Mouse (Mus musculus): ENCODE data around the gene Adgrb3. TPM values are rescaled to one million over a fixed set of nuclear protein-coding genes. Genes with fewer than 3 reads are reported as not detected.

The Adgrb3 gene
- total RNA-seq, 2 experiments from 2014 or later = 8.2 to 8.9 TPM

DNA sequence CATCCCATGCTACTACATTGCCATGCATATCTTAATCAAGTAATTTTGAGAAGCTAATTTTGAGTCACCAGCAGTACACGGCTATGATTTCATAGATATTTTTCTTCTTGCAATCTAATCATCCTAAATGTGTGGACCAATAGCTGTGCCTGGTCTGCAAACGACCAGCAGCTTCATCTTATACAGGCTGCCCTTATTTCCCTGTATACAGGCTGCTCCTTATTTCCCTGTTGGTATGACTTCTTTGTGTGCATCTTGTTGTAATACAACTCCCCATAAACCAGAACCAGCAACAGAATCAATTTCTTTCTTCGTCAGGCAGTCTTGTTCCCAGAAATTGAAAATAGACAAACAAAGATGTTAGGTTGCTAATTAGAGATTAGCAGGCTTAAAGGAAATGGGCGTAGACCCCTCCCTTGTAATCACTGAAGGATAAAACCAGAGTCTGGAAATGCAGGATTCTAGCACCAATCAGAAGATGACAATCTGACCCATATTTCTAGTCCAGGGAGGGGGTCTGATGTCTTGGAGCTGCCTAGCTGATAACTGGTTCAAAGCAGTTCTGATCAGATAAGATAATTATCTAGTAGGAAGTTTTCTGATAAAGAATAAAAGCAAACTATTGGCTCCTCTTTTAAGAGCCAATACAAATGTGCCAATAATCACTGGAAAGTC is 697.2 kb downstream of the Adgrb3 start:
- DNase-seq (ENCODE audit: low spot score in 2 of 2) = no peak

DNA sequence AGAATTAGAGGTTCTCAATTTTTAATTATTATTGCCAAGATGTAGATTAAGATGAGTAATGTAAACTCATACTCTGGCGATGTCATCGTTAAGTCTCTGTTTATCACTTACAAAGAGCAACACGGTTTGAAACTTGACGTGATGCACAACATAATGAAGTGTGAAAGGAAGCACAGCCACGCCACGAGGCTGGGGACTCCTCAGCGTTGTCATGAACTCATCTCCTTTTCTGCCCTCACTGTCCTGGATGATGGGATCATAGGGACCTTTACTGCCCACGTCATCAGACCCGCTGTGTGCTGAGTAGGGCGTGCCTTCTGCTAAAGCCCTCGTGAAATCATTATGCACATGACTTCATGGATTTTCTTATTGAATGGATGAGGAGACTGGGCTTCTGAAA is 714.0 kb downstream of the Adgrb3 start:
- no peak for DNase-seq (ENCODE audit: low spot score in 2 of 2)

- DNase-seq (ENCODE audit: low spot score in 2 of 2) = no peak
Measured at GRCm38 (mm10) chr1:25107500-25108101, 721.9 kb downstream of the Adgrb3 start.

- DNase-seq (ENCODE audit: low spot score in 2 of 2) = no peak
Measured at GRCm38 (mm10) chr1:25106679-25107078, 722.8 kb downstream of the Adgrb3 start.

DNA sequence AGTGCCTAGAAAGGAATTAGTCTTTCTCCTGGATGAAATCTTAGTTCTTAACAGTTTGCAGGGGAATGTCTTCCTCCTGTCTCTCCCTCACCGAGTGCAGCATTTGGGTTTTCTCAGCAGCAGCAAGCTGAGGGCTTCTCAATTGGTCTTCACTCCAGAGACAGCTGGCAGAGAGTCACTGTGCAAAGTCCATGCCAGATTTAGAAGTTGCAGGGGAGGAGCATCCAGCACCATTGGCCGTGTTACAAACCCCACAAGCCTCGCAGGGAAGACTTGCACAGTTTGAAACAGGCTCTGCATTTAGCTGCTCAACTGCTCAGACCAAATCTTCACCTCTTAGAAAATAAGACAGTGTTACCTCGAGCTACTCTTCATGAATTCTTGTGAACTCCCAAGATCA is 724.1 kb downstream of the Adgrb3 start:
- DNase-seq (ENCODE audit: low spot score in 2 of 2) = no peak

DNA sequence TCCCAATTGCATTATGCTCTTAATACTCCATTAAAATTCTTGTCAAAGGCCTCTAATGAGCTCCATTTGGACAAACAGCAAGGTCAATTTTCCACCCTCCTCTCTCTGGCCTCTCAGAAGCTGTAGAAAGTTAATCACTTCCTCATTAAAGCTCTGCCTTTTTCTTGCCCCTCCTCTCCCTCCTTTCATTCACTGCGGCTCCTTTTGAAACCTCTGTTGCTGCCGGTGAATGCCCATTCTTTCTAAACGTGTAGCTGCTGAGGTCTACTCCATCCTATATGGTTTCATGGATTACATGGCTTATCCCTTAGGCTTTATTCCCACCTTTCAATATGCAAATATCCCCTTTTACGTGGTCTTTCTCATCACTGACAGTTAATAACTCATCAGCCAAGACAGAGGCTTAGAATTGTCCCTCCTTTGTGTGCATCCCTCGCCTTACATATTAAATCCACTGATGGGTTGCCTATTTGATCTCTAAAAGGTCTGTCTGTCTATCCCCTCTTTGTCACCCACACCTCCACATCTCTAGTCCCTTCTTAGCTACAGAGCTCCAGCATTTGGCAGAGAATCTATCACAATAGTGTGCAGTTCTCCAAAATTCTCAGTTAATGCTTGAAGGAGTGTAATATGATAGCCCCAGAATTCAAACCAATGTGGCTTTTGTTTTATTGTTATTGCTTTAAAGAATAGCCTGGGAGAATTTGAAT is 741.3 kb downstream of the Adgrb3 start:
- DNase-seq (ENCODE audit: low spot score in 2 of 2) = no peak

GRCm38 (mm10) chr1:25085616-25086372 is 743.7 kb downstream of the Adgrb3 start:
- no peak for DNase-seq (ENCODE audit: low spot score in 2 of 2)

- DNase-seq (ENCODE audit: low spot score in 2 of 2) = no peak
Measured at GRCm38 (mm10) chr1:25082377-25082776, 747.1 kb downstream of the Adgrb3 start.

- no peak for DNase-seq (ENCODE audit: low spot score in 2 of 2)
Measured at GRCm38 (mm10) chr1:25081265-25081849, 748.1 kb downstream of the Adgrb3 start.

DNA sequence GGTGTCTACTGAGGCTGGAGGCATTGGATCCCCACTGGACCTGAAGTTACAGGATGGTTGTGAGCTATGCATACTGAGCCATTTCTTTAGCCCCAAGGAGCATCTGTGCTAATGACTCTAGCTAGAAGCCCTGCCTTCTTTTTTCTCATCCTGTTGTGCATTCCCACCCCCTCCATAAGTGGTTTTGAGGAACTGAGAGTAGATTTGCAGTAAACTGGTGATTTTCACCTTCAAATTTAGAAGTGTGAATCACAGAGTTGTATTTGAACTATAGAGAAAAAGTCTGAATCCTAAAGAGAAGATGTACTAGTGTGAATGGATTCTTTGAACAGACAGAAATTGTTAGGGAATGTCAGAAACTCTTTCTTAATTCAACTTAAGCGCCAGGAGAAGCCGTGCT is 750.1 kb downstream of the Adgrb3 start:
- no peak for DNase-seq (ENCODE audit: low spot score in 2 of 2)

DNA sequence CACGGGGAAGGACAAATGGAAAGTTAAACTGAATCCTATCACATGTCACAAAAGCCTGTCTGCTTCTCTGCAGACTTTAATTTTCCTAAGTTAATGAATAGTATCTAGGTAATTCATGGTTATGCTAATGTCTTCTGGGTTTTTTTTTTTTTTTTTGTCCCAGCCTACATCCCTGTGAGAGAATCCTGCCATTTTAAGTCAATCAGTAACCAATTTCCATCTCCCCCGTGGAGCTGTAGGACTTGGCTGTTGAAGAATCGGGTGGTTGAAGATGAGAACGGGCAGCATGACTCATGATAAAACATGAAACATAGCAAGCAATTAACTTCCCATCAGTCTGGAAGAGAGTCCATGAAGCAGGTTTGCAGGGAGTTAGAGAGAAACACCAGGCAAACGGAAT is 753.6 kb downstream of the Adgrb3 start:
- no peak for DNase-seq (ENCODE audit: low spot score in 2 of 2)

GRCm38 (mm10) chr1:25063964-25064363 is 765.5 kb downstream of the Adgrb3 start:
- DNase-seq (ENCODE audit: low spot score in 2 of 2) = no peak

DNA sequence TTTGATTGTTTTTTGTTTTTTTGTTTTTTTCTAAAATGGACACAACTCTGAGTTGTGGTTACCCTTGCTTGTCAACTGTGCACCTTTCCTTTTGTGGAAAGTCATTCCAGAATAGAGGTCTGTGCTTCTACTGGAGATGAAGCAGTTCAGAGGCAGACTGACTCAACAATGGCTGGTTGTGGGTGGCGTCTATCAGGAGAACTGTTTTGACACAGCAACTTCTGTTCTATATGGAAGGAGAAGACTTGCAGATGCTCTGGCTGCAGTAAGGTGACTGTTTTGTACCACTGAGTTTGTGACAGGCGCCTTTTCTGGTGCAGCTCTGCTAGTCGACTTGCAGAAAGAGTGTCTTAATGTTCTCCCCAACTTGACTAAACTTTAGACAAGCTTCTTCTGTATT is 768.6 kb downstream of the Adgrb3 start:
- DNase-seq (ENCODE audit: low spot score in 2 of 2) = no peak

DNA sequence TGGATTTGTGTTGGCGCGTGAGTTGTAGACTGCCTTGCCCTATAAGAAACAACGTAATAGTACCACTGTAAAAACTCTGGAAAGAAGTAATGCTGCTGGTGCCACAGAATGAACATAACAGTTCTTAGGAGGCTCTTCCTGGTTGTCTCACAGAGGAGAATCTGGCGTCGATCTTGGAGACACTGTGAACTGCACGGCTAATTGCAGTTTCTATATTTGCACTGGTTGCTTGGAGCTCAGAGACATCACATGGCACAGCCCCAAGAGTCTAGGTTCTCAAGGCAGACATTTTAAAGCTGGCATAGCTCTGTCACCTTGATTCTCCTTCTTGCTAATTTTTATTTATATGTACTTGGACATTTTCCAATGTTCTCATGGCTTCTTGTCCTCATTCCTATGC is 769.3 kb downstream of the Adgrb3 start:
- DNase-seq (ENCODE audit: low spot score in 2 of 2) = no peak

GRCm38 (mm10) chr1:25057656-25058055 is 771.9 kb downstream of the Adgrb3 start:
- no peak for DNase-seq (ENCODE audit: low spot score in 2 of 2)

DNA sequence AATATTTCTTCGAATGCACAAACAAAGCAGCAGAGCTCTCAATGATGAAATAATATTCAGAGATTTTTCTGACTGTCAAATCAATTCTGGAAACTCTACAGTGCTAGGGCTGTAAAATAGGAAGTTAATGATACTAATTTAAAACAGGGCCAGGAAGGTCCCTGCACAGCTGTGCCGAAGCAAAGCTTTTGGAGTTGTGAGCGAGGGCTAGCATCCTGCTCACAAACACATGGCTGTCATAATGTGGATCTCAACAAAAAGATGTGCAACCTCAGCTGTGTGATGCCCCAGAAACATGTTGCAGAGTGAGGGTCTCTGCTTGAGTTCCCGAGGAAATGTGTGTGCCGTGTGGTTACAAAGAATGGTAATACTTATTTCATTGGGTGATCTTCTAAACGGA is 772.3 kb downstream of the Adgrb3 start:
- no peak for DNase-seq (ENCODE audit: low spot score in 2 of 2)

- no peak for DNase-seq (ENCODE audit: low spot score in 2 of 2)
Measured at GRCm38 (mm10) chr1:25042091-25042490, 787.4 kb downstream of the Adgrb3 start.

DNA sequence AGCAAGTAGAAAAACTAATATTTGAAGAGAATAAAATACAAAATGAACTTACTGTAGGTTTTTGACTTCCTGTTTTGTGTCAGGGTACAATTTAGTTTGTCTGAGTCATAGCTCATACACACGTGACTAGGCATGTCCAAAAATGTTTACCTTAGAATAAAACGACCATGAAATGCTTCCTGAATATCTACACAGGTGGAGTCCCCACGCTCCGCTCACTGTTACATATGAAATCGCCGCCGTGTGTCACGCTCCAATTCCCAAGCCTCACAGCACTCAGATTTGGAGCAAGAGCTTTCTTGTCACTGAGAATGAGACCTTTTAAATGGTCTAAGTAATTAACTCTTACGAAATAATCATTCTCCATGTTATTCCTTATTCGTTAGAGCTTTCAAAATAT is 795.3 kb downstream of the Adgrb3 start:
- DNase-seq (ENCODE audit: low spot score in 2 of 2) = no peak

GRCm38 (mm10) chr1:25033155-25034095 is 796.1 kb downstream of the Adgrb3 start:
- no peak for DNase-seq (ENCODE audit: low spot score in 2 of 2)

GRCm38 (mm10) chr1:25023156-25023555 is 806.4 kb downstream of the Adgrb3 start:
- no peak for DNase-seq (ENCODE audit: low spot score in 2 of 2)
